Mouse (Mus musculus): ENCODE results near the gene Lsm14b.

Gene Lsm14b

DNA sequence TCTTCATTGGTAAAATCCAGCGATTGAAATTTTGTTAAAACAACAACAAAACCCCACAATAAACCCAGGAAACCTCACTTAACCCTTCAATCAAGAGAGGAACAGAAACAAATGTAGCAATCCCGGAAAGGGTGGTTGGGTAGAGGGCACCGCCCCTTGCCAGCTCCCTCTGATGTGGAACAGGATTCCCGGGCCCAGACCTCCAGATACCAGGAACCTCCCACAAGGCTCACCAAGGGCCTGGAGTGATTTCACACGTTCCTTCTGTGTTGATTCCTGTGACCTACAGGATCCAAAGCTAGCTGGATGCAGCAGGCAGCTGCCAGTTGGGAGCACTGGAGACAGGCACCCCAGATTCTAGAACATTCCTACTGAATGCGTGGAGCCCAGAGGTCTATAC, 15.6 kb downstream of the Lsm14b start:
- H3K27me3 ChIP-seq (ENCODE audit: insufficient read depth, low read length): peaks cover 17% of the 10 kb centered on the region
- no peaks in the 10 kb centered on the region for H3K9me3 ChIP-seq (ENCODE audit: low read length)
- TF ChIP-seq NANOG (IDR thresholded peaks at IDR 0.05; ENCODE audit: borderline replicate concordance, low read length): no peak
- no peak for TF ChIP-seq CTCF (conservative IDR thresholded peaks at IDR 0.05; ENCODE audit: low read length)
- TF ChIP-seq POU5F1 (IDR thresholded peaks at IDR 0.05; ENCODE audit: borderline replicate concordance, low read length): no peak
- peaks cover 71% of the 10 kb centered on the region for H3K4me1 ChIP-seq (replicated peaks; ENCODE audit: low read depth, low read length)
- peak overlapping the region; percentile 99 for H3K4me3 ChIP-seq (replicated peaks; ENCODE audit: low read length)
- peaks cover 55% of the 10 kb centered on the region for H3K36me3 ChIP-seq (ENCODE audit: insufficient read depth, low read length)

DNA sequence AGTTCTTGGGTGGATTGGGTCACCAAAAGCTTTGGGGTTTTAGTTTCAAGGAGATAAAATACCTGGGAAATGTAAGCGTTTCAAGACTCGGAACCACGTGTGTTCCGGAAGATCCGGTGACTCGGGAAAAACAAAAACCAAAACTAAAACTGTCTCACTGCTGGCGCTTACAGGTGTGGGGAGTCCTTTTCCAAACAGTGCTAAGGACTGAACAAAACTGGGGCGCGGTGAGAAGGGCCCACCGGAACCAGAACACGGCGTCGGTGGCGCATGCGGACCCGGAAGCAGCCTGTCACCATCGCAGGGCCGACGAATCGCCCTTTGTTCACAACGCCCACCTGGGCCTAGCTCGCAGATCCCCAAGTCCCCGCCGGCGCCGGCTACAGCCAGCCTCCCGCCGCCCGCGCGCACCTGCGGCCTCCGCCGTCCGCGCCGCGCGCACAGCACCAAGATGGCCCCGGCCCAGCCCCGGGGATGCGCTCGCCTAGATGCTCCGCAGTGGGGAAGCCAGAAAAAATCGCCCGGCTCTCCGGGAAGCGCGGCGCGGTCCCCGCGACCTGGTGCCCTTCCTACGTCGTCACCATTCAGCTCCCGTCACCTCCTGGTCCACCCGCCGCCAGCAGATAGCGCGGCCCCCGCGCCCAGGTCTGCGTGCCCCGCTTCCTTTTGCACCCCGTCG, 16.9 kb downstream of the Lsm14b start:
- peak overlapping the region; percentile 99 for H3K4me3 ChIP-seq (replicated peaks; ENCODE audit: low read length)
- peaks cover 42% of the 10 kb centered on the region for H3K36me3 ChIP-seq (ENCODE audit: insufficient read depth, low read length)
- H3K9me3 ChIP-seq (ENCODE audit: low read length): no peaks in the 10 kb centered on the region
- peaks cover 66% of the 10 kb centered on the region for H3K4me1 ChIP-seq (replicated peaks; ENCODE audit: low read depth, low read length)
- no peak for TF ChIP-seq NANOG (IDR thresholded peaks at IDR 0.05; ENCODE audit: borderline replicate concordance, low read length)
- no peak for TF ChIP-seq CTCF (conservative IDR thresholded peaks at IDR 0.05; ENCODE audit: low read length)
- TF ChIP-seq POU5F1 (IDR thresholded peaks at IDR 0.05; ENCODE audit: borderline replicate concordance, low read length): no peak
- peaks cover 17% of the 10 kb centered on the region for H3K27me3 ChIP-seq (ENCODE audit: insufficient read depth, low read length)

DNA sequence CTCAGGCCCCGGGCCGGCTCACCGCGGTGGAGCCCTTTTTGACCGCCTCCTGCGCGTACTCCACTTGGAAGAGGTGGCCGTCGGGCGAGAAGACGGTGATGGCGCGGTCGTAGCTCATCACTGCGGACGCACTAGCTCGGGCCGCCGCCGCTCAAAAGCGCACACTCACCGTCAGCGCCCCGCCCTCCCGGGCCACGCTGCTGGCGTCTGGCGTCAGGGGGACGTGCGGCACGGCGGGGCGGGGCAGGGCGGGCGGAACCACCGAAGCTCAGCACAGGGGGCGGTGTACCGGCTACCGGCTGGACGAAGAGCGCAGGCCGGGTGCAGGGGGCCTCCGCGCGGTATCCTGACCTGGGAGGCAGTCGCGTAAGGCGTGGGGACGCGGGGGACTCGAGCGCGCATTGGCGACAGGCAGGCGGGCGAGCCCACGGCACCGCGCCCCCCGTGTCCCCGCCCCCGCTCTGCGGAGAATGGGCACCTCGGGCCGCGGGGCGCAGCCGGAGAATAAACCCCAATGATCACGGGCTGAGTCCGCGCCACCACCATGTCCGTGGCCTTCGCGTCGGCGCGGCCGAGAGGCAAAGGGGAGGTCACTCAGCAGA, 17.6 kb downstream of the Lsm14b start, which contains the start of the genes Psma7 and Ss18l1:
TSS of gene Psma7 (minus strand) at position 178 of the 602 bp plus-strand sequence.
TSS of gene Ss18l1 (plus strand) at position 254 of the 602 bp plus-strand sequence.
- Histone ChIP-seq H3K4me3 (replicated peaks; ENCODE audit: low read length) (peak within 1 kb of the TSS; percentile 99), H3K36me3 (ENCODE audit: insufficient read depth, low read length) (peaks cover 35% of the 10 kb centered on the region), H3K9me3 (ENCODE audit: low read length) (no peaks in the 10 kb centered on the region), H3K27me3 (ENCODE audit: insufficient read depth, low read length) (peaks cover 17% of the 10 kb centered on the region), H3K4me1 (replicated peaks; ENCODE audit: low read depth, low read length) (peaks cover 59% of the 10 kb centered on the region)
- TF ChIP-seq POU5F1 (IDR thresholded peaks at IDR 0.05; ENCODE audit: borderline replicate concordance, low read length): no peak
- no peak for TF ChIP-seq NANOG (IDR thresholded peaks at IDR 0.05; ENCODE audit: borderline replicate concordance, low read length)
- TF ChIP-seq CTCF (conservative IDR thresholded peaks at IDR 0.05; ENCODE audit: low read length): no peak

DNA sequence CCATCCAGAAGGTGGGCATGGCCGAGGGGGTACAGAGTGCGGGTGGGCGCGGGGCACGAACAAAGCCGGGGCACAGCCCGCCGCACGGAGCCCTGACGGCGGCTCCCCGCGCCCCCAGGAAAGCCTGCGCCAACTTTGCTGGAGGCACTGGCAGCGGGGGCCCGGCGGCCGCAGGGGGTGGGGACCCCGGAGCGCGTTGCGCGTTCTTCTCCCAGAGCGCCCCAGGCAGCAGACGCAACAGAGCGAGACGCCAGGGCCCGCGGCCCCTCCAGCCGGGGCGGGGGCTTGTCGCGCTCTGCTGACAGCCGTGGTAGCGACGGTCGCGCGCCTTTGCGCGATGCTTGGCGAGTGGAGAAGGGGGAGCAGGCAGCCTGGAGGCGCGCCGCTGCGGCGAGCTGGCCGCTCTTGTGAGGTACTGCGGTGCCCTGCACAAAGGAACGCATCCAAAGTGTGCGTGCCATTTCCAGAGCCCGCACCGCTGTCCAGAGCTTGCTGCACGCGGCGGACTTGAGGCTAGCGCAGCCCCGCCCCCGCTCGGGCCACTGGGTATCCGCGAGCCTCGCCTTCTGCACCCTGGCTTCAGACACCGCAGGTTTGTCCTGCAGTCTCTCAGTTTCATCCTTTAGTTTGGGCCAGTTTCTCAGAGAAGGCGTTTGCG, 18.2 kb downstream of the Lsm14b start:
- H3K9me3 ChIP-seq (ENCODE audit: low read length): no peaks in the 10 kb centered on the region
- TF ChIP-seq POU5F1 (IDR thresholded peaks at IDR 0.05; ENCODE audit: borderline replicate concordance, low read length): no peak
- no peak for TF ChIP-seq CTCF (conservative IDR thresholded peaks at IDR 0.05; ENCODE audit: low read length)
- no peak for TF ChIP-seq NANOG (IDR thresholded peaks at IDR 0.05; ENCODE audit: borderline replicate concordance, low read length)
- peaks cover 17% of the 10 kb centered on the region for H3K27me3 ChIP-seq (ENCODE audit: insufficient read depth, low read length)
- peaks cover 54% of the 10 kb centered on the region for H3K4me1 ChIP-seq (replicated peaks; ENCODE audit: low read depth, low read length)
- H3K4me3 ChIP-seq (replicated peaks; ENCODE audit: low read length): peak overlapping the region; percentile 99
- peaks cover 29% of the 10 kb centered on the region for H3K36me3 ChIP-seq (ENCODE audit: insufficient read depth, low read length)

DNA sequence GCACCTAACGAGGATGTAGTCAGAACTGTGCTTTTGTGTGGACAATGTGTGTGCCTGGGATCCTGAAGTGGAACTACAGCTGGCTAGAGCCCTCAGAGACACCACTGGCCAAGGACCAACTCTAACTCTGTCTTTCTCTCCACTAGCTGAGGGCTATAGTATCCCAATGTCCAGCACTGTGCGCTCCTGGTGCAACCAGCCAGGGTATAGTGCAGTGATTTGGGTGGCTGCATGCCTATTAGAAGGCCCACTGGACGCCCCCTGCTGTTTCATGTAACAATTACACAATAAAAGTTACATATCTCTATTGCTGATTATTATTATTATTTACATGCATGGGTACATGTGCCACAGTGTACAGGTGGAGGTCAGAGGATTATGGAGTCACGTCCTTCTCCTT, 20.5 kb downstream of the Lsm14b start:
- peaks cover 31% of the 10 kb centered on the region for H3K4me1 ChIP-seq (replicated peaks; ENCODE audit: low read depth, low read length)
- peaks cover 8% of the 10 kb centered on the region; the same call in 1 of the 2 replicates for H3K36me3 ChIP-seq (ENCODE audit: insufficient read depth, low read length)
- H3K9me3 ChIP-seq (ENCODE audit: low read length): no peaks in the 10 kb centered on the region
- H3K4me3 ChIP-seq (replicated peaks; ENCODE audit: low read length): no peak overlapping the region
- TF ChIP-seq POU5F1 (IDR thresholded peaks at IDR 0.05; ENCODE audit: borderline replicate concordance, low read length): no peak
- peak; percentile 32; the same call in 1 of the 2 replicates for TF ChIP-seq CTCF (conservative IDR thresholded peaks at IDR 0.05; ENCODE audit: low read length)
- peaks cover 17% of the 10 kb centered on the region for H3K27me3 ChIP-seq (ENCODE audit: insufficient read depth, low read length)

DNA sequence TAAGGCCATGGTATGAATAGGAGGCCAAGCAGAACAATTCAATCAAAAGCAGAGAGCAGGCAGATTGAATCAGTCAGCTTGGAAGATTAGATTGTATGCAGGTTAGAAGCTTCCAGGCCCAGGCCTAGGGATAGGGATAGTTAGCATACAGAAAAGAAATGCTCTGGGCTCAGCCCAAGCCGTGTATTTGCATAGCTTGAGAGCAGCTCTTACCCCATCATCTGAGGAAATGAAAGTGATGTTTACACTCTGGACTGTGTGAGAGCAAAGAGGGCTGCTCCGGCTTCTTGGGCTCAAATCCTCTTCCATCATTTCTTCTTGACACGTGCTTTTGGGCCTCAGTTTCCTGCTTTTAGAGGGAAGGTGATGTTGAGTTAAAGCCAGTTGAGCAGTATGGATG, 22.8 kb downstream of the Lsm14b start:
- Histone ChIP-seq H3K4me1 (replicated peaks; ENCODE audit: low read depth, low read length) (peaks cover 39% of the 10 kb centered on the region), H3K27me3 (ENCODE audit: insufficient read depth, low read length) (peaks cover 17% of the 10 kb centered on the region), H3K36me3 (ENCODE audit: insufficient read depth, low read length) (peaks cover 3% of the 10 kb centered on the region), H3K4me3 (replicated peaks; ENCODE audit: low read length) (no peak overlapping the region), H3K9me3 (ENCODE audit: low read length) (no peaks in the 10 kb centered on the region)
- TF ChIP-seq NANOG (IDR thresholded peaks at IDR 0.05; ENCODE audit: borderline replicate concordance, low read length) (no peak), CTCF (conservative IDR thresholded peaks at IDR 0.05; ENCODE audit: low read length) (no peak), POU5F1 (IDR thresholded peaks at IDR 0.05; ENCODE audit: borderline replicate concordance, low read length) (no peak)

DNA sequence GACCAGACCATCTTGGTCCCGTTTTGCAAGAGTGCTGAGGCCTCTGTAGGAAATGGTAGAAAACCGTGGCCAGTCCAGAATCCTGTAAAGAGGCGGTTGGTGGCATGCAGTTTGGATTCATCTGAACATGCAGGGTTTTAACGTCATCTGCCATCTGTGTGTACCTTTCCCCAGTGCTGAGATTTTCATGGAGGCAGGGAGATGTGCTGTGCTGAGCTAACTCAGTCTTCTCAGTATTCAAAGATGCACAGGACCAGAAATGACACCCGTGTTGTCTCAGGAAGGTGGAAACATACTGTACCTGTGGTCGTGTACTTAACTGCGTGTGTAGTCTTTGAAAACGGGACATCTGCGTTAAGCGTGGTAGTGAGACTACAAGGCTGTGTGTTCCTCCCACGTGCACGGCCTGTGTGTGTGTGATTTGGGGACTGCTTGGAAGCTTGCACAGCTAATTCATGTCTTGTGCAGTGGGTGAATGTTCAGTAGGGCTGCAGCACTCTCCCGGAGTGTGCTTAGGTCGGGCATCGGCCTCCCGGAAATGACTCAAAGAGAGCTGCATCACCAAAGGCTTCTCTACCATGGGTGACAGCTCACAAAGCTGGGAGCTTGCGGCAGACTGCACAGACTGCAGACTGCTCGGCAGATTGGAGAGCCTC, 23.3 kb downstream of the Lsm14b start:
- no peak for TF ChIP-seq POU5F1 (IDR thresholded peaks at IDR 0.05; ENCODE audit: borderline replicate concordance, low read length)
- no peak for TF ChIP-seq CTCF (conservative IDR thresholded peaks at IDR 0.05; ENCODE audit: low read length)
- TF ChIP-seq NANOG (IDR thresholded peaks at IDR 0.05; ENCODE audit: borderline replicate concordance, low read length): no peak
- Histone ChIP-seq H3K27me3 (ENCODE audit: insufficient read depth, low read length) (peaks cover 17% of the 10 kb centered on the region), H3K9me3 (ENCODE audit: low read length) (no peaks in the 10 kb centered on the region), H3K36me3 (ENCODE audit: insufficient read depth, low read length) (peaks cover 8% of the 10 kb centered on the region), H3K4me3 (replicated peaks; ENCODE audit: low read length) (no peak overlapping the region), H3K4me1 (replicated peaks; ENCODE audit: low read depth, low read length) (peaks cover 40% of the 10 kb centered on the region)

DNA sequence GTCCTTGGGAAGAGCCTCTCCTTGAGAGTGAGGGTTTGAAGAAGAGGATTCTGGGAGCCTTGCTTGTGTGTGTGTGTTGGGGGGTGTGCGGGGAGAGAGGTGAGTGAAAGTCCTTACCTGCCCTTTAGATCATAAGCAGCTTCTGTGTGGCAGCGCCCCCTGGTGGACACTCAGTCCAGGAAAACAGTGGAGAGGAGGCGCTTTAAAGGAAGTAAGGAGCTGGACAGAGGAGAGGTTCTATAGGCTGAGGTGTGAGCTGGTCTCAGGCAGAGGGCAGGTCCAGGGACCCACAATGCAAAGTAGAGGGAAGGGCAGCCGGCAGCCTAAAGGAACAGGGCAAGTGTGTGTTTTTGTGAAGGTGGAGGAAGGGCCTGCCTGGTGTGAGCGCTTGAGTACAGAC, 26.2 kb downstream of the Lsm14b start:
- H3K4me3 ChIP-seq (replicated peaks; ENCODE audit: low read length): no peak overlapping the region
- no peaks in the 10 kb centered on the region for H3K27me3 ChIP-seq (ENCODE audit: insufficient read depth, low read length)
- TF ChIP-seq POU5F1 (IDR thresholded peaks at IDR 0.05; ENCODE audit: borderline replicate concordance, low read length) (no peak), CTCF (conservative IDR thresholded peaks at IDR 0.05; ENCODE audit: low read length) (peak; percentile 76), NANOG (IDR thresholded peaks at IDR 0.05; ENCODE audit: borderline replicate concordance, low read length) (no peak)
- H3K36me3 ChIP-seq (ENCODE audit: insufficient read depth, low read length): peaks cover 33% of the 10 kb centered on the region
- no peaks in the 10 kb centered on the region for H3K9me3 ChIP-seq (ENCODE audit: low read length)
- peaks cover 26% of the 10 kb centered on the region for H3K4me1 ChIP-seq (replicated peaks; ENCODE audit: low read depth, low read length)

Measured in E14TG2a.4 (cell line).